Mouse (Mus musculus) intestine, postnatal 0 days (tissue): ENCODE data around the gene Ufc1. TPM values are rescaled to one million over a fixed set of nuclear protein-coding genes. Genes with fewer than 3 reads are reported as not detected.
"Not testable (repeated sequence)": the region's sequence is repeated elsewhere in the genome, so short reads cannot be mapped to it uniquely, and the experiment has no call there.

Experiments
- ATAC-seq: fragments of 200-750 bp; cut with Nextera tagmentation; 2 replicates; pipeline ENCODE4 v1.8.0; 2017; ENCODE audit warnings: mild to moderate bottlenecking, moderate TSS enrichment, moderate library complexity
- H3K27ac ChIP-seq: fragments of 300-500 bp; sonication (generic); 2 replicates; pipeline ENCODE4 v1.5.1; 2014; ENCODE audit warnings: mild to moderate bottlenecking, low read depth, low read length, moderate library complexity
- H3K27me3 ChIP-seq: fragments of 300-500 bp; sonication (generic); replicated peaks from 2 replicates; pipeline ENCODE4 v1.6.1; 2014; ENCODE audit warnings: low read length, mixed read lengths; ENCODE audit not compliant: control insufficient read depth, insufficient read depth
- H3K36me3 ChIP-seq: fragments of 300-500 bp; sonication (generic); 2 replicates; pipeline ENCODE4 v1.6.1; 2014; ENCODE audit warnings: mild to moderate bottlenecking, moderate library complexity; ENCODE audit not compliant: control insufficient read depth, insufficient read depth
- H3K4me1 ChIP-seq: fragments of 300-500 bp; sonication (generic); replicated peaks from 2 replicates; pipeline ENCODE4 v1.6.1; 2014; ENCODE audit warnings: antibody characterized with exemption, low read length, mixed read lengths; ENCODE audit not compliant: control insufficient read depth, insufficient read depth
- H3K4me2 ChIP-seq: fragments of 300-500 bp; sonication (generic); replicated peaks from 2 replicates; pipeline ENCODE4 v1.6.1; 2014; ENCODE audit warnings: low read depth, mild to moderate bottlenecking, moderate library complexity
- H3K4me3 ChIP-seq: fragments of 300-500 bp; sonication (generic); 2 replicates; pipeline ENCODE4 v1.5.1; 2014; ENCODE audit warnings: low read depth, low read length
- H3K9ac ChIP-seq: fragments of 300-500 bp; sonication (generic); 2 replicates; pipeline ENCODE4 v1.6.1; 2014; ENCODE audit warnings: mild to moderate bottlenecking, low read depth, low read length
- H3K9me3 ChIP-seq: fragments of 300-500 bp; sonication (generic); 2 replicates; pipeline ENCODE4 v1.6.1; 2016; ENCODE audit warnings: mixed run types; ENCODE audit not compliant: control insufficient read depth
- CTCF ChIP-seq: sonication (generic); IDR thresholded peaks from 2 replicates; pipeline ENCODE4 v1.5.1; 2016; ENCODE audit warnings: low read depth, mild to moderate bottlenecking, control low read depth, antibody characterized with exemption, moderate library complexity
- WGBS: fragments of 180-500 bp; shearing (Covaris S2); extraction: QIAGEN DNeasy Blood & Tissue Kit; methylation state at CpG from one replicate; pipeline ENCODE4 v1.1.7; 2014; 5-methylcytosine and 5-hydroxymethylcytosine counted together
- polyA plus RNA-seq: library from polyadenylated mRNA; unstranded; fragments of >200 nt; fragmentation: Nextera tagmentation; extraction: Ambion mirVana; gene quantifications from 2 replicates; pipeline ENCODE4 v1.2.1, GENCODE M21; 2015

Ufc1 gene
- polyA plus RNA-seq, 1 experiment from 2014 or later = 117 TPM

GRCm38 (mm10) chr1:171328839-171329432, 34.1 kb upstream of the Ufc1 start, which contains the start of gene Dedd:
Gene Dedd, plus strand, starts transcription at chr1:171329145.
- no peaks in the 10 kb centered on the region for H3K27me3 ChIP-seq
- ATAC-seq = peak; percentile 92
- H3K9ac ChIP-seq = peak within 1 kb of the TSS; percentile 95
- H3K4me3 ChIP-seq = peak within 1 kb of the TSS; percentile 88
- H3K27ac ChIP-seq = peak within 1 kb of the TSS; percentile 99
- H3K4me2 ChIP-seq = peak within 1 kb of the TSS; percentile 82
- WGBS = under 1% methylated on average over 47 of the region's 48 CpGs
- H3K4me1 ChIP-seq = 0 out of 2 replicates have a peak, but pooled peaks cover 7% of the 10 kb centered on the region
- H3K9me3 ChIP-seq = no peaks in the 10 kb centered on the region
- TF ChIP-seq CTCF = peak; percentile 49
- H3K36me3 ChIP-seq = no peaks in the 10 kb centered on the region

GRCm38 (mm10) chr1:171328244-171328643, 33.4 kb upstream of the Ufc1 start:
- H3K9ac ChIP-seq = peak overlapping the region; percentile 95
- peak overlapping the region; percentile 99 for H3K27ac ChIP-seq
- 0 out of 2 replicates have a peak, but pooled peaks cover 7% of the 10 kb centered on the region for H3K4me1 ChIP-seq
- 18% methylated on average over 9 of the region's 9 CpGs for WGBS
- H3K9me3 ChIP-seq = no peaks in the 10 kb centered on the region
- H3K4me2 ChIP-seq = peak overlapping the region; percentile 82
- ATAC-seq = no peak
- TF ChIP-seq CTCF = no peak
- peak overlapping the region; percentile 88 for H3K4me3 ChIP-seq
- no peaks in the 10 kb centered on the region for H3K27me3 ChIP-seq
- no peaks in the 10 kb centered on the region for H3K36me3 ChIP-seq

- not testable (repeated sequence) for H3K4me2 ChIP-seq, H3K27me3 ChIP-seq, H3K9ac ChIP-seq, H3K9me3 ChIP-seq, H3K4me3 ChIP-seq, H3K27ac ChIP-seq, H3K4me1 ChIP-seq, ATAC-seq, H3K36me3 ChIP-seq
- WGBS = 89% methylated on average over 4 of the region's 4 CpGs
Observed at GRCm38 (mm10) chr1:171326588-171326987, 31.8 kb upstream of the Ufc1 start.

- no peak for ATAC-seq
- TF ChIP-seq CTCF = no peak
- Histone ChIP-seq H3K9me3 (no peaks in the 10 kb centered on the region), H3K27ac (no peak overlapping the region), H3K9ac (no peak overlapping the region), H3K36me3 (no peaks in the 10 kb centered on the region), H3K4me1 (0 out of 2 replicates have a peak, but pooled peaks cover 5% of the 10 kb centered on the region), H3K4me3 (no peak overlapping the region), H3K4me2 (no peak overlapping the region), H3K27me3 (no peaks in the 10 kb centered on the region)
- 63% methylated on average over 2 of the region's 2 CpGs for WGBS
Observed at GRCm38 (mm10) chr1:171325571-171325970, 30.7 kb upstream of the Ufc1 start.

- no peak overlapping the region for H3K9ac ChIP-seq
- TF ChIP-seq CTCF = no peak
- peak; percentile 44 for ATAC-seq
- H3K36me3 ChIP-seq = no peaks in the 10 kb centered on the region
- H3K9me3 ChIP-seq = no peaks in the 10 kb centered on the region
- H3K4me3 ChIP-seq = no peak overlapping the region
- 75% methylated on average over 1 of the region's 1 CpGs for WGBS
- H3K4me1 ChIP-seq = no peaks in the 10 kb centered on the region
- no peak overlapping the region for H3K27ac ChIP-seq
- H3K4me2 ChIP-seq = no peak overlapping the region
- H3K27me3 ChIP-seq = no peaks in the 10 kb centered on the region
Observed at GRCm38 (mm10) chr1:171322012-171322411, 27.2 kb upstream of the Ufc1 start.

- H3K9me3 ChIP-seq = no peaks in the 10 kb centered on the region
- H3K4me2 ChIP-seq = no peak overlapping the region
- H3K4me1 ChIP-seq = no peaks in the 10 kb centered on the region
- no peaks in the 10 kb centered on the region for H3K27me3 ChIP-seq
- H3K4me3 ChIP-seq = no peak overlapping the region
- no peak overlapping the region for H3K27ac ChIP-seq
- TF ChIP-seq CTCF = peak; percentile 77
- no peaks in the 10 kb centered on the region for H3K36me3 ChIP-seq
- ATAC-seq = no peak
- H3K9ac ChIP-seq = no peak overlapping the region
Observed at GRCm38 (mm10) chr1:171321415-171321814, 26.6 kb upstream of the Ufc1 start.
